Mouse (Mus musculus): Measurements from ENCODE around the gene Rac1.

GRCm38 (mm10) chr5:143471953-143472618, 55.8 kb downstream of the Rac1 start:
- TF ChIP-seq CTCF (IDR thresholded peaks at IDR 0.05; ENCODE audit: extremely low read depth, insufficient read depth, insufficient read length, insufficient replicate concordance) = no peak
- no peak for TF ChIP-seq POLR2A (IDR thresholded peaks at IDR 0.05; ENCODE audit: low read depth, low read length)

Measured in spleen, adult 2 months (tissue).